Mouse (Mus musculus): Measurements from ENCODE around the gene Incenp.
"Not testable (repeated sequence)": the region's sequence is repeated elsewhere in the genome, so short reads cannot be mapped to it uniquely, and the experiment has no call there.

Gene Incenp

GRCm38 (mm10) chr19:9899072-9899779, at the start of gene Incenp:
Gene Incenp, minus strand, starts transcription at chr19:9899551.
- DNase-seq, result peak; percentile 88

GRCm38 (mm10) chr19:9946986-9947385, 47.6 kb upstream of the Incenp start:
- no peak for DNase-seq

- DNase-seq, result no peak
These were observed 46.6 kb upstream of the Incenp start for GRCm38 (mm10) chr19:9945800-9946564.

- no peak for DNase-seq
These were observed 43.5 kb upstream of the Incenp start for GRCm38 (mm10) chr19:9942539-9943533.

GRCm38 (mm10) chr19:9941809-9942208, 42.5 kb upstream of the Incenp start:
- no peak for DNase-seq

- no peak for DNase-seq
These were observed 41.6 kb upstream of the Incenp start for GRCm38 (mm10) chr19:9940903-9941302.

- no peak for DNase-seq
These were observed 40.5 kb upstream of the Incenp start for GRCm38 (mm10) chr19:9939841-9940240.

- DNase-seq, result no peak
These were observed 39.5 kb upstream of the Incenp start for GRCm38 (mm10) chr19:9938824-9939303.

- no peak for DNase-seq
These were observed 38.9 kb upstream of the Incenp start for GRCm38 (mm10) chr19:9938156-9938823.

- no peak for DNase-seq
These were observed 38.1 kb upstream of the Incenp start for GRCm38 (mm10) chr19:9937428-9937827.

- no peak for DNase-seq
These were observed 37.2 kb upstream of the Incenp start for GRCm38 (mm10) chr19:9936579-9936978.

GRCm38 (mm10) chr19:9933908-9934307, 34.6 kb upstream of the Incenp start:
- DNase-seq, result no peak

GRCm38 (mm10) chr19:9931167-9931607, 31.8 kb upstream of the Incenp start:
- not testable (repeated sequence) for DNase-seq

- DNase-seq, result no peak
These were observed 28.7 kb upstream of the Incenp start for GRCm38 (mm10) chr19:9928089-9928488.

- DNase-seq, result no peak
These were observed 25.5 kb upstream of the Incenp start for GRCm38 (mm10) chr19:9924769-9925272.

GRCm38 (mm10) chr19:9924034-9924768, 24.9 kb upstream of the Incenp start:
- DNase-seq, result no peak

- DNase-seq, result no peak
These were observed 23.7 kb upstream of the Incenp start for GRCm38 (mm10) chr19:9923048-9923447.

GRCm38 (mm10) chr19:9922228-9922627, 22.9 kb upstream of the Incenp start:
- no peak for DNase-seq

GRCm38 (mm10) chr19:9920835-9921784, 21.8 kb upstream of the Incenp start:
- no peak for DNase-seq
